Mouse (Mus musculus): ENCODE data around the gene Dnaja3. TPM values are rescaled to one million over a fixed set of nuclear protein-coding genes. Genes with fewer than 3 reads are reported as not detected.

Dnaja3 gene
- polyA plus RNA-seq, 1 experiment from 2014 or later = 60.7 TPM

DNA sequence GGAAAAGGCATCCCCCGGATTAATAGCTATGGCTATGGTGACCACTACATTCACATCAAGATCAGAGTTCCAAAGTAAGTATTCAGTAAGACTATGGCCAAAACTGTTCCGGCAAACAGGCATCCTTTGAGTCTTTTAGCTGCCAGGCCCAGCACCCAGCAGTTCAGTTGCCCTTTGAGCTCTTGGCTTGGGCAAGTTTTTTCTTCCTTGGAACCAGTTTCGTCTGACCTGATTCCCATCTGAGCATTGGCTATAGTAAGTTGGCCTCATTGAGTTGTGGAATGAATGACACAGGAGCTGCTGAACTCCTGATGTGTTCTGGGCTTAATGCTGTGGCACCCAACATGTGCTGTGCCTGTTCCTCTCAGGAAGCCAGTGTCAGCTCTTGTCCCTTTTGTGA lies 61.4 kb downstream of the Dnaja3 start:
- 94% methylated on average over 3 of the region's 3 CpGs for WGBS
- no peak overlapping the region for H3K27ac ChIP-seq
- H3K4me1 ChIP-seq (replicated peaks) = no peaks in the 10 kb centered on the region
- no peaks in the 10 kb centered on the region for H3K27me3 ChIP-seq (ENCODE audit: insufficient read depth, poor library complexity, severe bottlenecking)
- H3K36me3 ChIP-seq = peaks cover 100% of the 10 kb centered on the region
- no peaks in the 10 kb centered on the region for H3K9me3 ChIP-seq
- no peak for DNase-seq (ENCODE audit: low spot score)
- no peak overlapping the region for H3K4me3 ChIP-seq

DNA sequence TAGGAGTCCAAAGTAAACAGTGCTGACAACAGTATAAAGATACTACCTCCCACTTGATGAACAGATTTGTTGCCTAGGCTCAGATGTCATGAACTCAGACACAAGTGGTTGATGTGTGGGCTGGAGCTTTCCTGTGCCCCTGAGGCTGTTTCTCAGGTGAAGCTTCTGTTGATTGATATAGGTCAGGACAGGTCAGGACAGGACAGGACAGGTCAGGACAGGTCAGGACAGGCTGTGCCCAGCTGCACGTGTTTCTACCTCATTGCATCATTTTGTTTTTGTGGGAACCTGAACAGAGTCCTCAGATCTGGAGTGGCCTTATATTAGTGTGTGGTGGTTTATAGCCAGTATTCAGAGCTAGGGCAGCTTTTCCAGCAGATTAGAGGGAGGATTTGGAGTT lies 62.9 kb downstream of the Dnaja3 start:
- Histone ChIP-seq H3K4me1 (replicated peaks) (no peaks in the 10 kb centered on the region), H3K36me3 (peaks cover 100% of the 10 kb centered on the region), H3K9me3 (no peaks in the 10 kb centered on the region), H3K27ac (no peak overlapping the region), H3K4me3 (no peak overlapping the region), H3K27me3 (ENCODE audit: insufficient read depth, poor library complexity, severe bottlenecking) (no peaks in the 10 kb centered on the region)
- WGBS = 74% methylated on average over 1 of the region's 1 CpGs
- DNase-seq (ENCODE audit: low spot score) = no peak

DNA sequence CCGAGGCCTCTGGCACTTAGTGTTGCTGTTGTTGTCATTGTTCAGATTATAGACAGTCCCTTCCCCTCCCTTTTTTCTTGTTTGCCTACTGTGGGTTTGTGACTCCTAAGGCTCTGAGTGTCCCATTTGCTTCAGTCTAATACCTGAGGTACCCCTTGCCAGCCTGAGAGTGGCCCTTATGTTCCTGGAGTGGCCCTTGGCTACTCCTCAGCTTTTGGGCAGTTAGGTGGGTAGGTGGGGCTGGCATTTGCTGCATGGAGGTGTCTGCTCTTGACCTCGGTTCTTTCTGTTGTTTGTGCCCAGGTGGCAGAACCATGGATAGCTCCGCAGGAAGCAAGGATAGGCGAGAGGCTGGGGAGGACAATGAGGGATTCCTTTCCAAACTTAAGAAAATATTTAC lies 65.8 kb downstream of the Dnaja3 start:
- DNase-seq (ENCODE audit: low spot score) = no peak
- no peaks in the 10 kb centered on the region for H3K4me1 ChIP-seq (replicated peaks)
- no peak overlapping the region for H3K4me3 ChIP-seq
- no peaks in the 10 kb centered on the region for H3K9me3 ChIP-seq
- no peak overlapping the region for H3K27ac ChIP-seq
- peaks cover 100% of the 10 kb centered on the region for H3K36me3 ChIP-seq
- H3K27me3 ChIP-seq (ENCODE audit: insufficient read depth, poor library complexity, severe bottlenecking) = no peaks in the 10 kb centered on the region
- 66% methylated on average over 4 of the region's 4 CpGs for WGBS

DNA sequence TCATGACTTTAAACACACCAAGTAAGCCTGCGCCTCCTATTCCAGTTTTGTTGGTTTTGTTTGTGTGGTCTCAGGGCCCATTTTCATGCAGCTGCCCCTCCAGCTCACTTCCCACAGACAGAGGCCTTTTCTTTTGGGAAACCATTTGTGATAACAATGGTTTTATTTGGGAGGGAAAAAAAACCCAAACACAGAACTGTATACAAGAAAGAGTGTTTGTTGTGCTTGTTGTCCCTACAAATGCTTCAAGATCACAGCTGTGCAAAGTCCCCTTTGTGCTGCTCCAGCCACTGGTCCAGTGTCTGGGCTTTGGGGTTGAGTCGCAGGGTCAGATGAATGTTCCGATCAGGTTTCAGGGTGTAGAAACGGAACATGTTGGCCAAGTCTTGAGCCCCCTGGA lies 71.4 kb downstream of the Dnaja3 start:
- Histone ChIP-seq H3K4me1 (replicated peaks) (no peaks in the 10 kb centered on the region), H3K27ac (no peak overlapping the region), H3K4me3 (no peak overlapping the region), H3K9me3 (no peaks in the 10 kb centered on the region), H3K27me3 (ENCODE audit: insufficient read depth, poor library complexity, severe bottlenecking) (no peaks in the 10 kb centered on the region), H3K36me3 (peaks cover 100% of the 10 kb centered on the region)
- 96% methylated on average over 4 of the region's 4 CpGs for WGBS
- DNase-seq (ENCODE audit: low spot score) = no peak

DNA sequence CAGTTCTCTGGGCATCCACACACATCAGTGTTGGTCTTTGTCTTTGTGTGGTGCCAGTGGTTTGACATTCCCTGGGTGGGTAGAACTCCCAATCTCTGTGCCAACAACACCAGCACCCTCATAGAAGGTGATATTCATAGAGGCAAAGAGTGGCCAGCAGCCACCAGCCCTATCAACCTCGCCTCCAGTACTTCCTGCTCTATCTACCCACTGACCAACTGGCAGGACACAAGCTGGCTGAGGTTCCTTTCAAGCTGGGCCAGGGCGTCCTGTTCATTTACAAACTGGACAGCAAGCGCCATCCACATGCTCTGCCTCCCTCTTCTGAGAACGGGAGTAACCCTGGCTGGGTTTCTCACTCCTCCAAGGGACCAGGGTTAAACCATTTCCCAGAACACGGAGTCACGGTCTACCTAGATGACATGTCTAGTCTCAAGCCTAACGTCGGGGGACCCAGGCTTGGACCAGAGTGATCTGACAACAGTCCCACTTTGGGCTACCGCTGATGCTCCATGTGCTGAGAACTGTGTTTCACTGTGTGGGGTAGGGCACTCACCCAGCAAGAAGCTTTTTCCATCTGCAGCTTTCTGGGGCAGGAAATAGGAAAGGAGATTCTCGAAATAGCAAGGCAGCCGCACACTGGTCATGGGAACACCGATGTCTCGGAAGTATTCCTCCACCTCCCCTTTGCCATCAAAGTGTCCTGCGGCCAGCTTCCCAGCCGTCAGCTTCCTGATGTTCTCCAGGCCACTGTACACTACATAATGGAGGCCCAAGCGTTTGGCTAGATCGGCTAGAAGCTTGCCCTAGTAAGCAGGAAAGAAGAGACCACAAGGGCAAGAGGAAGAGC lies 74.3 kb downstream of the Dnaja3 start:
- no peaks in the 10 kb centered on the region for H3K27me3 ChIP-seq (ENCODE audit: insufficient read depth, poor library complexity, severe bottlenecking)
- H3K36me3 ChIP-seq = peaks cover 78% of the 10 kb centered on the region
- peaks cover 9% of the 10 kb centered on the region for H3K4me1 ChIP-seq (replicated peaks)
- no peak for DNase-seq (ENCODE audit: low spot score)
- H3K9me3 ChIP-seq = no peaks in the 10 kb centered on the region
- no peak overlapping the region for H3K27ac ChIP-seq
- no peak overlapping the region for H3K4me3 ChIP-seq
- WGBS = 93% methylated on average over 17 of the region's 17 CpGs

DNA sequence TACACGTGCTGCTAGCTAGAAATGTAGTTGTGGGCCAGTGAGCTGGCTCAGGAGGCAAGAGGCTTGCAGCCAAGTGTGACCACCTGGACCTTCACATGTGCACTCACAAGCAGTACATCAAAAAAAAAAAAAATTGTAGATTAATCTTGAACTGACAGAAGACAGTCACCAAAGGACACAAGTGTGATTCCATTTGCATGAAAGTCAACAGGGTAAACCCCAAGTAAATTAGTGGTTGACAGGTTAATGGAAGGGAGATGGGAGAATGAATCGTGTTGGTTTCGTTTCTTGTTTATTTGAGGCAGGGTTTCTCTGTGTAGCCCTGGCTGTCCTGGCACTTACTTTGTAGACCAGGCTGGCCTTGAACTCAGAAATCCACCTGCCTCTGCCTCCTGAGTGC lies 78.1 kb downstream of the Dnaja3 start:
- Histone ChIP-seq H3K4me1 (replicated peaks) (peaks cover 17% of the 10 kb centered on the region), H3K27me3 (ENCODE audit: insufficient read depth, poor library complexity, severe bottlenecking) (no peaks in the 10 kb centered on the region), H3K4me3 (peak overlapping the region; percentile 76), H3K27ac (peak overlapping the region; percentile 97), H3K36me3 (peaks cover 41% of the 10 kb centered on the region), H3K9me3 (no peaks in the 10 kb centered on the region)
- 79% methylated on average over 3 of the region's 3 CpGs for WGBS
- DNase-seq (ENCODE audit: low spot score) = no peak

DNA sequence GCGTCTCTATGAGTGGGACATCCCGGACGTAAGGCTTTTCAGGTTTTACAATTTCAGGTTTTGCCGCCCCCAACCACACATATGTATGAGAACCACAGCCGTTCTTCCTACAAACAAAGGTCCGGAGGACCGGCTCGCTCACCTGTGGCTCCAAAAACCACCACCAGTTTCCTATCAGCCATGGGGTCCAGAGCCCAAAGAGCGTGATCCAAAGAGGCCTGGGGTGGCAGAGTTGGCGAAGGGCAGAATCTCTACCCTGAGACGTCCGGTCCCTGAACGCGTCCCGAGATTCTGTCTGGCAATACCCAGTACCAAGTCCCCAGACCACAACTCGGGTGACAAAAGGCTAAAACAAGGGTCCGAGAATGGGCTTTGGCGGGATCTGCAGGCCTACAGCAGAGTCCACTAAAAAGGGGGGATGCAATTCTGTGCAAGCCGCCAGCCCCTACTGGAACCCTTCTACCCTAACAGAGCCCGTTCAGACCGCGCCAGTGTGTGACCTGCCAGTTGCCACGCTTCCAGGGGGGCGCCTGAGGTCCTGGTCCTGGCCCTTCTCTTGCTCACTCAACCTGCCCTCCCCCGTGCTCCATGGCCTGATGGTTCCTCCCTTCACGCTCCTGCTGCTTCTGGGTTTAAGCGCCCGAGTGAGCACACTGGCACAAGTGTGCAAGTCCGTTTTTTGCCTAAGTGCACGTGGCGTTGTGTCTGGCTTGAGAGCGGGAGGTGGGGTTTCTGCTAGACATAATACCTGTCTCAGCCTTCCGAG lies 79.1 kb downstream of the Dnaja3 start, which contains the start of gene Nmral1:
TSS of gene Nmral1 (minus strand) at position 604 of the 766 bp plus-strand sequence.
- Histone ChIP-seq H3K27ac (peak within 1 kb of the TSS; percentile 97), H3K27me3 (ENCODE audit: insufficient read depth, poor library complexity, severe bottlenecking) (no peaks in the 10 kb centered on the region), H3K36me3 (peaks cover 30% of the 10 kb centered on the region), H3K9me3 (no peaks in the 10 kb centered on the region), H3K4me3 (peak within 1 kb of the TSS; percentile 76), H3K4me1 (replicated peaks) (peaks cover 17% of the 10 kb centered on the region)
- peak; percentile 86 for DNase-seq (ENCODE audit: low spot score)
- 10% methylated on average over 33 of the region's 33 CpGs for WGBS

DNA sequence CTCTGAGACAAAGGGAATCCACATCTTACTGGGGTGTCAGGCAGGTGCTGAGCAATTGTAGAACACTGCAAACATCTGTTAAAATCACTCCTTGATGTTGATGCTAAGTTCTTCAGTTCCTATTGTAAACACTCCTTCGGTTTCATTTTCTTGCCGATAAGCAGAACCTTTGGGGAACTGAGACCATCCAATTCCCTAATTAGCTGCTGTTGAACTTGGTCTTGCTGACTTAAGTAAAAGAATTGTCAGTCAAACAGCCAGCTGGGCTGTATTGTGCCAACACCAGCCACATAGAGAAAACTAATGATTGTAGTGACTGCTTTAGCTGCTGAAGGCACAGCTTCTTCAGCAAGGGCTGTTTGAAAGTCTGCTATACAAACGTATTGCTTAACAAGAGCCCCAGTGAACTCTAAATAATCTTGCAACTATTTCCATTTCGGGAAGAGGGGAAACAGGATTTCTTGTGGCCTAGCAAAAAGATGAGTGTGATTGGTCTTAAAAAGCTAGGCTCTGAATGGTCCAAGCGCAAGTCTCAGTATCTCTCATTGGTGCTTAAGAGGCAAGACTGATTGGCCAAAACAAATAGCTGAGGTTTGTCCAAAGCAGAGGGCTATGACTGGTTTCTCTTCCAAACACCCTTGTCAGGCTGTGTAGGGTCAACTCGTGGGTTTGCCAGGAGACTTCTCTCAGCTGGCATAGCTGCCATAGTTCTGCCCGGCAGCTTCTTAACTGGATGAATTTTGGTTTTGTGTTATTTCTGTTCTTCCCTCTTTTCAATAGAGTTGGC lies 82.5 kb downstream of the Dnaja3 start:
- Histone ChIP-seq H3K36me3 (no peaks in the 10 kb centered on the region), H3K4me1 (replicated peaks) (peaks cover 27% of the 10 kb centered on the region), H3K9me3 (no peaks in the 10 kb centered on the region), H3K27ac (no peak overlapping the region), H3K4me3 (no peak overlapping the region), H3K27me3 (ENCODE audit: insufficient read depth, poor library complexity, severe bottlenecking) (peaks cover 7% of the 10 kb centered on the region; the same call in 1 of the 2 replicates)
- no peak for DNase-seq (ENCODE audit: low spot score)
- WGBS = 80% methylated on average over 7 of the region's 7 CpGs

DNA sequence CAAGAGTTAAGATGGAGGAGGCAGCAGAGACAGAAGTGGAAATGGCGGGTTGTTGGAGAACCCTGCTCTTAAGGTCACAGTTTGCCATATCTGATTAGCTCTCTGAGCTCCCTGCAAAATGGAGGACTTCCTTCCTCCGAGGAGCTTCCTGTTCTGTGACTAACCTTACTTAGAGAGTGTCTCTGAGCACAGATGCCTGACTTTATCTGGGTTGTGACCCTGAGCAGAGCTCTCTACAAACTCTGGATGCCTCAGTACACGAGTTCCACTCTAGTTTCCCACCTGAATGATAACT lies 83.1 kb downstream of the Dnaja3 start:
- no peak overlapping the region for H3K4me3 ChIP-seq
- H3K27me3 ChIP-seq (ENCODE audit: insufficient read depth, poor library complexity, severe bottlenecking) = peaks cover 7% of the 10 kb centered on the region; the same call in 1 of the 2 replicates
- 73% methylated on average over 3 of the region's 3 CpGs for WGBS
- no peaks in the 10 kb centered on the region for H3K36me3 ChIP-seq
- no peak overlapping the region for H3K27ac ChIP-seq
- peaks cover 26% of the 10 kb centered on the region for H3K4me1 ChIP-seq (replicated peaks)
- no peak for DNase-seq (ENCODE audit: low spot score)
- H3K9me3 ChIP-seq = no peaks in the 10 kb centered on the region

DNA sequence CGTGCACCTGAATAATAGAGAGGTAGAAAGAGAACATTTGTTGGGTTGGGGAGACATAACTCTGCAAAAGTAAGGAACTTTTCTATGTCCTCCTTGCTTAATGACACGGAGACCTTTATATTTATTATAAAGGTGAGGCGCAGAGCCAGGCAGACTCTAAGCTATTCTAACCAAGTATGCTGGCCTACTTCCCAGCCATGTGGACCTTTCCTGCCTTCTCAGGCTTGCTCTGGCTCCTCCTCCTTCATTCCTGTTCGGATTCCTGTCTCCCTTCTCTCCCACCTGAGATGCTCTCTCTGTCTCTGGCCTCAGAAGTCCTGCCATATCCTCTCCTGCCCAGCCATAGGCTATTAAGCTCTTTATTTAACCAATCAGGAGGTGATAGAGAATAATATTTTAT lies 85.5 kb downstream of the Dnaja3 start:
- H3K4me3 ChIP-seq = no peak overlapping the region
- DNase-seq (ENCODE audit: low spot score) = no peak
- H3K9me3 ChIP-seq = no peaks in the 10 kb centered on the region
- peaks cover 7% of the 10 kb centered on the region; the same call in 1 of the 2 replicates for H3K27me3 ChIP-seq (ENCODE audit: insufficient read depth, poor library complexity, severe bottlenecking)
- peaks cover 18% of the 10 kb centered on the region for H3K4me1 ChIP-seq (replicated peaks)
- no peaks in the 10 kb centered on the region for H3K36me3 ChIP-seq
- WGBS = 77% methylated on average over 4 of the region's 4 CpGs
- no peak overlapping the region for H3K27ac ChIP-seq

DNA sequence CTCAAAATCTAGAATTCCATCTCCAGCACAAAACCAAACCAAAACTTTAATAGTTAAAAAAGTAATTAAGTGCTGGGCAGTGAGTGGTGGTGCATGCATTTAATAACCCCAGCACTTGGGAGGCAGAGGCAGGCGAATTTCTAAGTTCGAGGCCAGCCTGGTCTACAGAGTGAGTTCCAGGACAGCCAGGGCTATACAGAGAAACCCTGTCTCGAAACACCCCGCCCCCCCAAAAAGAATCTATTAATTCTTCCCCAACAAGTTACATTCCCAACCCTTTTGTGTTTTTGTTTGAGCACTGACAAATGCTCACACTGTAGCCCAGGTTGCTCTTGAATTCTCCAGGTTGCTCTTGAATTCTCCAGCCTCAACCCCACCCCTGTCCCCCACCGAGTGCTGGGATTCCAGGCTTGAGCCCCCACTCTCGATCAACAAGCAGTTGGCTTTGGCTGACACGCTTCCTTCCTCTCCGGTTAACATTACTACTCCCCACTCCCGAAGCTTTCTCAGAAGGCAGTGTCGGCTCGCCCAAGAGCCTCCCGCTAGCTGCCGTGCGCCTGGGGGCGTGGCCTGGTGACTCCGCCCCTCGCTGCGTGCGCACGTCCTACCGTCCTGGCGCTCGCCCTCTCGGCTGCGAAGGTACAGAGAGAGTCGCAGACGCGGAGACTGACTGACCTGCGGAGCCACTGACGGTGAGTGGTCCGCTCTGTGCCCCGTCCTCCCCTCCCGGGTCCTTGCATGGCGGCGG lies 86.2 kb downstream of the Dnaja3 start, which contains the start of gene Hmox2:
TSS of gene Hmox2 (plus strand) at position 582 of the 748 bp plus-strand sequence.
- Histone ChIP-seq H3K4me1 (replicated peaks) (peaks cover 18% of the 10 kb centered on the region), H3K27me3 (ENCODE audit: insufficient read depth, poor library complexity, severe bottlenecking) (peaks cover 7% of the 10 kb centered on the region; the same call in 1 of the 2 replicates), H3K9me3 (no peaks in the 10 kb centered on the region), H3K27ac (peak within 1 kb of the TSS; percentile 91), H3K36me3 (no peaks in the 10 kb centered on the region), H3K4me3 (peak within 1 kb of the TSS; percentile 73)
- 5% methylated on average over 35 of the region's 35 CpGs for WGBS
- peak; percentile 93 for DNase-seq (ENCODE audit: low spot score)

DNA sequence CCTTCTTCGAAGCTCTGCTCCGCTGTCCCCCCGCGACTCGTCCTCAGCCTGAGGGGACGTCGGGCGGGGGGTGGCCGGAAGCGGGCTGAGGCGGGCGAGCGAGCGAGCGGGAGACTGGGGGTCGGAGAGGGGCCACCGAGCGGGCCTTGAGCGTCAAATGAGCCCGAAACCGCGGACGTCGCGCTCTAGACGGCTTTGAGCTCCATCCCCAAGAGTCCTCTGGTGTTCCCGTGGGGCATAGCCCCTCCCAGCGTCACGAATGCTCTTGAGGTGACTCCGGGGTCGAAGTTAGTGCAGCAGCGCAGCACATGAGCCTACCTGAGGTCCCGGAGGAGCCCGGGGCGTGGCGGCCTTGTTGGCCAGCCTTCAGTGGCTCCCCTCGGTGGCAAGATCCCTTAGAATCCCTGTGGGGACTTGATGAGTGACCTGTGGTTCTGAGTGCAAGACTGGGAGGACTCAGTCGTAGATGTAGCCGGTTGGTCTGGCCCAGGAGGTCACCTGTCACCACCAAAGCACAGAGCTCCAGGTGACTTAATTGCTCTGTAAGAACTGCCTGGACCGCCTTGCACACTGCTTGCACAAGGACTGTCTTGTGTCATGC lies 86.8 kb downstream of the Dnaja3 start:
- peaks cover 18% of the 10 kb centered on the region for H3K4me1 ChIP-seq (replicated peaks)

More for the DNA sequence above, 86.8 kb downstream of the Dnaja3 start:
- H3K36me3 ChIP-seq = no peaks in the 10 kb centered on the region
- peak overlapping the region; percentile 91 for H3K27ac ChIP-seq
- peaks cover 7% of the 10 kb centered on the region; the same call in 1 of the 2 replicates for H3K27me3 ChIP-seq (ENCODE audit: insufficient read depth, poor library complexity, severe bottlenecking)
- no peaks in the 10 kb centered on the region for H3K9me3 ChIP-seq
- peak overlapping the region; percentile 73 for H3K4me3 ChIP-seq
- DNase-seq (ENCODE audit: low spot score) = no peak
- 2% methylated on average over 40 of the region's 40 CpGs for WGBS

All from hindbrain, embryonic 10.5 days (tissue).